Mouse (Mus musculus) heart, embryonic 11.5 days (tissue): ENCODE data around the gene Tanc2. TPM values are rescaled to one million over a fixed set of nuclear protein-coding genes. Genes with fewer than 3 reads are reported as not detected.

Source experiments
- ATAC-seq: fragments of 200-750 bp; cut with Nextera tagmentation; replicated peaks from 2 replicates; pipeline ENCODE4 v1.8.0; 2017; ENCODE audit warnings: moderate library complexity; ENCODE audit not compliant: insufficient number of reproducible peaks, low FRiP score, low TSS enrichment
- H3K27ac ChIP-seq: fragments of 300-500 bp; sonication (generic); 2 replicates; pipeline ENCODE4 v1.5.1; 2014; ENCODE audit warnings: mild to moderate bottlenecking, low read depth, low read length
- H3K27me3 ChIP-seq: fragments of 300-500 bp; sonication (generic); 2 replicates; pipeline ENCODE4 v1.6.1; 2014; ENCODE audit warnings: mild to moderate bottlenecking, low read length, mixed read lengths; ENCODE audit not compliant: control insufficient read depth, insufficient read depth
- H3K36me3 ChIP-seq: fragments of 300-500 bp; sonication (generic); 2 replicates; pipeline ENCODE4 v1.6.1; 2014; ENCODE audit warnings: mild to moderate bottlenecking, low read length, moderate library complexity, mixed read lengths; ENCODE audit not compliant: control insufficient read depth, insufficient read depth
- H3K4me1 ChIP-seq: fragments of 300-500 bp; sonication (generic); 2 replicates; pipeline ENCODE4 v1.6.1; 2014; ENCODE audit warnings: low read length; ENCODE audit not compliant: control insufficient read depth, insufficient read depth
- H3K4me2 ChIP-seq: fragments of 300-500 bp; sonication (generic); 2 replicates; pipeline ENCODE4 v1.6.1; 2014; ENCODE audit warnings: mild to moderate bottlenecking, moderate library complexity
- H3K4me3 ChIP-seq: fragments of 300-500 bp; sonication (generic); 2 replicates; pipeline ENCODE4 v1.5.1; 2014; ENCODE audit warnings: low read depth, low read length
- H3K9ac ChIP-seq: fragments of 300-500 bp; sonication (generic); 2 replicates; pipeline ENCODE4 v1.6.1; 2014; ENCODE audit warnings: mild to moderate bottlenecking, low read depth, low read length, moderate library complexity
- H3K9me3 ChIP-seq: fragments of 300-500 bp; sonication (generic); replicated peaks from 2 replicates; pipeline ENCODE4 v1.6.1; 2016; ENCODE audit warnings: low read length; ENCODE audit not compliant: control insufficient read depth
- WGBS: fragments of 180-500 bp; shearing (Covaris S2); extraction: QIAGEN DNeasy Blood & Tissue Kit; methylation state at CpG from one replicate; pipeline ENCODE4 v1.1.7; 2014; ENCODE audit not compliant: insufficient replicate concordance; 5-methylcytosine and 5-hydroxymethylcytosine counted together
- polyA plus RNA-seq: library from polyadenylated mRNA; unstranded; fragments of >200 nt; fragmentation: Nextera tagmentation; extraction: Ambion mirVana; gene quantifications from 2 replicates; pipeline ENCODE4 v1.2.1, GENCODE M21; 2014

Tanc2 gene
- polyA plus RNA-seq, 1 experiment from 2014 or later: 24.8 TPM

DNA sequence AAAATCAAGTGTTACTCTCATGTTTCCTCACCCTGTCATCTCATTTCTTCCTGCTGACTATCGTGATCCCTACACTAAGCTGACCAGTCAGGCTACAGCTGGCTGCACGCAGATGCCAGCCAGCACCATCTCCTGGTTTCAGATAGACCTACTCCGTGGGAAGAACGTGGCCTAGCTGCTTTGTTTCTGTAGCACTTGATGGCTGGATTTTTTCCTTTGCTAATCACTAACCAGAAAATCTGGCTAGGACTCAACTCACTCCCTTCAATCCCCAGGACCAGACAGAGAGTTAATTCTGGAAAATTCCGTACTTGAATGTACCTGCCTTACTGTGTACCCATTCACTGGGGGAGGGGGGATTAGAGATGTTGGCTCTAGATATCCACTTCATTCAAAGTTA lies 338.4 kb downstream of the Tanc2 start:
- H3K27ac ChIP-seq: no peak overlapping the region
- no peak overlapping the region for H3K9ac ChIP-seq
- no peak overlapping the region for H3K4me3 ChIP-seq
- H3K4me2 ChIP-seq: no peak overlapping the region
- H3K27me3 ChIP-seq: no peaks in the 10 kb centered on the region
- WGBS: 65% methylated on average over 5 of the region's 5 CpGs
- no peaks in the 10 kb centered on the region for H3K4me1 ChIP-seq
- no peaks in the 10 kb centered on the region for H3K9me3 ChIP-seq
- no peaks in the 10 kb centered on the region for H3K36me3 ChIP-seq
- no peak for ATAC-seq

DNA sequence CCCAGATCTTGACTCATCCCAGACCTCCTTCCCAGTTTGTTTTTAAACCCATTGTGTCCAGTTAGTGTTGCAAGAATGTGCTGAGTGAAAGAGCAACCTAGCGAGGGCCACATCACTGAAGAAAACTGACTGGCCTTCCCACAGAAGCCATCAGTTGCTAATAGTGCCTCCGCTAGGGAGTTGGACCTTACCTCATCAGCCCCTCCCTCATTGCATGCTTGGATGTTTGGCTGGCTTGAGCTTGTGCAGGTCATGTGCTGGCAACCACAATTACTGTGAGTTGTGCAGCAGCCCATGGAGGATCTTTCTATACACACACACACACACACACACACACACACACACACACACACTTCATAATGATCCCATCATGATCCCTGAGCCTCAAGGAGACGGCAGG lies 341.6 kb downstream of the Tanc2 start:
- H3K4me1 ChIP-seq: no peaks in the 10 kb centered on the region
- no peaks in the 10 kb centered on the region for H3K36me3 ChIP-seq
- H3K27me3 ChIP-seq: peaks cover 2% of the 10 kb centered on the region; the same call in 1 of the 2 replicates
- no peak overlapping the region for H3K4me3 ChIP-seq
- H3K4me2 ChIP-seq: no peak overlapping the region
- H3K9ac ChIP-seq: no peak overlapping the region
- H3K27ac ChIP-seq: no peak overlapping the region
- H3K9me3 ChIP-seq: no peaks in the 10 kb centered on the region
- no peak for ATAC-seq
- 83% methylated on average over 3 of the region's 3 CpGs for WGBS

GRCm38 (mm10) chr11:105933746-105934145 lies 344.0 kb downstream of the Tanc2 start:
- Histone ChIP-seq H3K9me3 (no peaks in the 10 kb centered on the region), H3K27ac (no peak overlapping the region), H3K4me3 (no peak overlapping the region), H3K4me2 (no peak overlapping the region), H3K27me3 (peaks cover 16% of the 10 kb centered on the region), H3K9ac (no peak overlapping the region), H3K4me1 (no peaks in the 10 kb centered on the region), H3K36me3 (no peaks in the 10 kb centered on the region)
- ATAC-seq: no peak
- WGBS: 77% methylated on average over 8 of the region's 8 CpGs

DNA sequence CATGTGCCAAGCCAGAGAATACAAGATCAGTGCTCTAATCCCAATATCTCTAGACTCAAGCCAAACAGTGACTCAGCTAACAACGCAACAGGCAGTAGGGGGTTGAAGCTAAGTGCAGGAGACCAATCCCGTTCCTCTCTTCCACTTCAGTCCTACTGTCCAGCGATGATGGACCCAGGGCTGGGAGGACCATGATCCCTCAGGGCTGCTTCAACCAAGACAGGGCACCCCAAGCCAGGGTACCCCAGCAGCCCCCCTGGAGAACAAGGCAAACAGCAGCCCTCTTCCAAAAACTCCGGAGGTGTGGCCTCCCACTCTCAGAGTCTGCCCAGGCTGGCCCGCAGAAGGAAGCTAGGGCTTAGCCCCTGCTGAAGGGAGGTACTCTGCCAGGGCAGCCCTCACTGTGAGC lies 344.5 kb downstream of the Tanc2 start:
- 53% methylated on average over 5 of the region's 5 CpGs for WGBS

DNA sequence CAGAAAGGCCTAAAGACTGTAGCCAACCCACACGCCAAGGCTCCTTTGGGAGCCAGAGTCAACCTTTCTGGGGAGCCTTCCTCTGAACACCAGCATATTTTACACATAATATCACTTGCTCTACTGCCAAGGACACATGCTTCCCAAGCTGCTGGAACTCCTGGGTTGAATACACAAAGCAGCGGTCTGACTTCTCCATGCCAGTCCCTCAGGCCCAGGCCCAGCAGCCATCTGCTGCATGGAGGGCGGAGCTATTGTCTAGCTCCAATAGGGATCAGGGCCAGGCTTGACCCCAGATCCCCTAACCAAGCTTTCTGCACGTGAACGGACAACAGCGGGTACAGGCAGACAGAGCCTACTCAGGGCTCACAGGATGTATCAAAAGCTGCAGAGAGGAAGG lies 345.0 kb downstream of the Tanc2 start:
- no peak for ATAC-seq
- H3K27me3 ChIP-seq: peaks cover 23% of the 10 kb centered on the region

More for the DNA sequence above, 344.5 kb downstream of the Tanc2 start:
- Histone ChIP-seq H3K27me3 (peaks cover 19% of the 10 kb centered on the region), H3K4me1 (no peaks in the 10 kb centered on the region), H3K9ac (no peak overlapping the region), H3K4me2 (no peak overlapping the region), H3K27ac (no peak overlapping the region), H3K36me3 (no peaks in the 10 kb centered on the region), H3K9me3 (no peaks in the 10 kb centered on the region), H3K4me3 (no peak overlapping the region)
- no peak for ATAC-seq

GRCm38 (mm10) chr11:105935496-105935895 lies 345.7 kb downstream of the Tanc2 start:
- H3K27ac ChIP-seq: no peak overlapping the region
- H3K4me2 ChIP-seq: no peak overlapping the region
- H3K4me1 ChIP-seq: no peaks in the 10 kb centered on the region
- no peaks in the 10 kb centered on the region for H3K9me3 ChIP-seq
- peaks cover 29% of the 10 kb centered on the region for H3K27me3 ChIP-seq
- WGBS: 81% methylated on average over 8 of the region's 8 CpGs
- H3K9ac ChIP-seq: no peak overlapping the region
- ATAC-seq: no peak
- H3K4me3 ChIP-seq: no peak overlapping the region
- no peaks in the 10 kb centered on the region for H3K36me3 ChIP-seq

More for the DNA sequence above, 345.0 kb downstream of the Tanc2 start:
- H3K27ac ChIP-seq: no peak overlapping the region
- H3K36me3 ChIP-seq: no peaks in the 10 kb centered on the region
- no peaks in the 10 kb centered on the region for H3K9me3 ChIP-seq
- no peaks in the 10 kb centered on the region for H3K4me1 ChIP-seq
- H3K4me3 ChIP-seq: no peak overlapping the region
- no peak overlapping the region for H3K4me2 ChIP-seq
- no peak overlapping the region for H3K9ac ChIP-seq
- WGBS: 50% methylated on average over 6 of the region's 6 CpGs

GRCm38 (mm10) chr11:105936200-105936599 lies 346.4 kb downstream of the Tanc2 start:
- no peak overlapping the region for H3K27ac ChIP-seq
- no peaks in the 10 kb centered on the region for H3K4me1 ChIP-seq
- no peak overlapping the region for H3K4me3 ChIP-seq
- H3K36me3 ChIP-seq: no peaks in the 10 kb centered on the region
- H3K9me3 ChIP-seq: no peaks in the 10 kb centered on the region
- 74% methylated on average over 6 of the region's 6 CpGs for WGBS
- ATAC-seq: no peak
- no peak overlapping the region for H3K9ac ChIP-seq
- peaks cover 32% of the 10 kb centered on the region for H3K27me3 ChIP-seq
- H3K4me2 ChIP-seq: no peak overlapping the region

GRCm38 (mm10) chr11:105936974-105937373 lies 347.2 kb downstream of the Tanc2 start:
- Histone ChIP-seq H3K4me1 (no peaks in the 10 kb centered on the region), H3K27ac (no peak overlapping the region), H3K27me3 (peaks cover 39% of the 10 kb centered on the region), H3K9me3 (no peaks in the 10 kb centered on the region), H3K9ac (no peak overlapping the region), H3K4me2 (no peak overlapping the region), H3K36me3 (no peaks in the 10 kb centered on the region), H3K4me3 (no peak overlapping the region)
- 81% methylated on average over 3 of the region's 3 CpGs for WGBS
- ATAC-seq: no peak

DNA sequence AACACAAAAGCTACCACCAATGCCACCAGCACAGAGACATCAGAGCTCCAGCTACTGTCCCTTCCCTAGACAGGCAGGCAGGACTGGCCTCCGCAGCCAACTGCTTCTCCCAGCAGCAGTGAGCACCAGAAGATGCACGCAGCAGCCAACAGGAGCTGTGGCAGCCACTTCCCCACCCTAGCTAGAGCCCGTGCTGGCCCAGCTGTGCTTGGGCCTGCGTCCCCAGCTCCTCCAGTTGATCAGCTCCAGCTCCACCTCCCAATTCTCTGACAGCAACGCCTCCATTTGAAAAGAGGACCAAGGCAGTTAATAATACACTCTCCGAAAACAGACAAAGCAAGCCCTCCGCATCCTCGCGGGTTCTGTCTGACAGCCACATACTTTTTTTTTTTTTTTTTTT lies 349.0 kb downstream of the Tanc2 start:
- no peak overlapping the region for H3K4me3 ChIP-seq
- no peak overlapping the region for H3K4me2 ChIP-seq
- WGBS: 65% methylated on average over 9 of the region's 9 CpGs
- peaks cover 4% of the 10 kb centered on the region; the same call in 1 of the 2 replicates for H3K4me1 ChIP-seq
- no peak overlapping the region for H3K27ac ChIP-seq
- no peaks in the 10 kb centered on the region for H3K36me3 ChIP-seq
- no peak overlapping the region for H3K9ac ChIP-seq
- peaks cover 47% of the 10 kb centered on the region for H3K27me3 ChIP-seq
- ATAC-seq: no peak
- H3K9me3 ChIP-seq: no peaks in the 10 kb centered on the region
